Comparison of ENCODE assay signal across 20 mouse cellular contexts in the genomic region with DNA sequence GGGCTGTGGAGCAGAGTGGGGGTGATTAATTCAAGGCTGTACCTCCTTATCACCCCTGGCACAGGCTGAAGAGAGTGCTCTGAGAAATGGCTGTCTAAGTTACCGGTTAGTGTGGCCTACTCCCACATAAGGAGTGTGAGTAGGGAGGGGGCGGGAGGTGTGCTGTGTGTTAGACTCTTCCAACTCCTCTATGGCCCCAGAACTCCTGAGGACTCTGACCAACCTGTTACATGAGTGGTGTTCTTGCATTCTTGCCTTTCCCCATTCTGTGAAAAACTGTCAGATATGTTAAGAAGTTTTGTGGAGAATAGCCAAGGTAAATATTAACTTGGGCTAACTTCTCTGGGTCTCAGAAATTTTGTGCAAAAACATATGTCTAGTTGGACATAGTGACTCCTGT.
DNase-seq lines count a peak whose midpoint lies in the region; ATAC-seq lines count a peak whose summit lies in the region.
"Had no signal": no experiment of that assay in that cellular context is flagged by ENCODE, and none has a peak within 500 bp of the region (broad histone marks: within the 10 kb centered on the region; RNA-seq: fewer than 3 reads in every experiment).

No protein-coding gene starts in this region.

- 0 out of 2 replicates have a peak, but pooled peaks have one; percentile 49 for ATAC-seq in kidney, embryonic 16.5 days (ENCODE audit: low FRiP score, low TSS enrichment)
- peak; percentile 91 for ATAC-seq in lung, embryonic 16.5 days (ENCODE audit: low read depth)
- ATAC-seq in hindbrain, embryonic 14.5 days (ENCODE audit: low FRiP score): no peak
- ATAC-seq: activated CD4-positive, CD25-positive, alpha-beta regulatory T cell, adult 4 months; forebrain, embryonic 13.5 days; Patski had no signal

- no peaks in the 10 kb centered on the region for H3K36me3 ChIP-seq in kidney, embryonic 16.5 days (ENCODE audit: insufficient read depth, low read length)
- H3K36me3 ChIP-seq in lung, embryonic 16.5 days (ENCODE audit: control insufficient read depth, insufficient read depth, low read length): no peaks in the 10 kb centered on the region
- H3K36me3 ChIP-seq in hindbrain, embryonic 14.5 days (replicated peaks; ENCODE audit: control insufficient read depth, insufficient read depth): no peaks in the 10 kb centered on the region
- H3K36me3 ChIP-seq: embryonic facial prominence, embryonic 10.5 days; heart, embryonic 13.5 days; hindbrain, embryonic 12.5 days had no signal

- H3K27me3 ChIP-seq in kidney, embryonic 16.5 days (ENCODE audit: insufficient read depth, low read length): no peaks in the 10 kb centered on the region
- H3K27me3 ChIP-seq in lung, embryonic 16.5 days (ENCODE audit: control insufficient read depth, insufficient read depth, low read depth, low read length): no peaks in the 10 kb centered on the region
- H3K27me3 ChIP-seq in hindbrain, embryonic 14.5 days (ENCODE audit: control insufficient read depth, insufficient read depth, low read length): no peaks in the 10 kb centered on the region
- H3K27me3 ChIP-seq: forebrain, embryonic 13.5 days; heart, embryonic 13.5 days; hindbrain, embryonic 12.5 days; Patski had no signal

- no peaks in the 10 kb centered on the region for H3K9me3 ChIP-seq in kidney, embryonic 16.5 days (ENCODE audit: low read length)
- H3K9me3 ChIP-seq in lung, embryonic 16.5 days (ENCODE audit: control insufficient read depth, low read length): no peaks in the 10 kb centered on the region
- H3K9me3 ChIP-seq in hindbrain, embryonic 14.5 days (ENCODE audit: control insufficient read depth, low read length): no peaks in the 10 kb centered on the region
- H3K9me3 ChIP-seq: embryonic facial prominence, embryonic 10.5 days; forebrain, embryonic 13.5 days; heart, embryonic 13.5 days; hindbrain, embryonic 12.5 days had no signal

- 41% methylated on average over 2 of the region's 2 CpGs for WGBS in kidney, embryonic 16.5 days
- 45% methylated on average over 2 of the region's 2 CpGs for WGBS in lung, embryonic 16.5 days
- 88% methylated on average over 2 of the region's 2 CpGs for WGBS in hindbrain, embryonic 14.5 days

- H3K4me3 ChIP-seq in kidney, embryonic 16.5 days (ENCODE audit: low read length): no peak overlapping the region
- H3K4me3 ChIP-seq in lung, embryonic 16.5 days (ENCODE audit: low read length): no peak overlapping the region
- H3K4me3 ChIP-seq in hindbrain, embryonic 14.5 days (replicated peaks; ENCODE audit: low read length): no peak overlapping the region
- H3K4me3 ChIP-seq: embryonic facial prominence, embryonic 10.5 days; forebrain, embryonic 13.5 days; gastrocnemius, adult 2 months; heart, embryonic 13.5 days; hindbrain, embryonic 12.5 days had no signal

- DNase-seq in kidney, adult 11 months: no peak
- DNase-seq in lung, postnatal 14 days: no peak
- DNase-seq in adipocyte (ENCODE audit: low spot score): peak; percentile 26
- DNase-seq in adrenal gland, postnatal 10 days: no peak
- no peak for DNase-seq in hindbrain, embryonic 14.5 days (ENCODE audit: low spot score)
- DNase-seq: adrenal gland, adult 2 months; adrenal gland, postnatal 36 days; cerebellum, adult 2 months; cerebellum, postnatal 10 days; gastrocnemius, adult 2 months; gastrocnemius, postnatal 25 days; heart, postnatal 4 days had no signal

- H3K4me1 ChIP-seq in kidney, embryonic 16.5 days (ENCODE audit: insufficient read depth, low read length): 0 out of 2 replicates have a peak, but pooled peaks cover 4% of the 10 kb centered on the region
- H3K4me1 ChIP-seq in lung, embryonic 16.5 days (replicated peaks; ENCODE audit: control insufficient read depth, insufficient read depth, low read length): peaks cover 12% of the 10 kb centered on the region; the same call in 1 of the 2 replicates
- H3K4me1 ChIP-seq in hindbrain, embryonic 14.5 days (replicated peaks; ENCODE audit: control insufficient read depth, insufficient read depth, low read length): peaks cover 18% of the 10 kb centered on the region

- no peak overlapping the region for H3K27ac ChIP-seq in kidney, embryonic 16.5 days (ENCODE audit: low read length)
- H3K27ac ChIP-seq in lung, embryonic 16.5 days (ENCODE audit: low read length): peak overlapping the region; percentile 33
- no peak overlapping the region for H3K27ac ChIP-seq in hindbrain, embryonic 14.5 days
- H3K27ac ChIP-seq: embryonic facial prominence, embryonic 10.5 days; forebrain, embryonic 13.5 days; gastrocnemius, adult 2 months; hindbrain, embryonic 12.5 days had no signal

- no peak overlapping the region for H3K9ac ChIP-seq in kidney, embryonic 16.5 days (replicated peaks; ENCODE audit: low read length)
- H3K9ac ChIP-seq in lung, embryonic 16.5 days (ENCODE audit: low read length): no peak overlapping the region
- H3K9ac ChIP-seq in hindbrain, embryonic 14.5 days: no peak overlapping the region
- H3K9ac ChIP-seq: forebrain, embryonic 13.5 days; heart, embryonic 13.5 days; hindbrain, embryonic 12.5 days had no signal

- no peak overlapping the region for H3K4me2 ChIP-seq in kidney, embryonic 16.5 days (replicated peaks; ENCODE audit: low read depth, low read length)
- no peak overlapping the region for H3K4me2 ChIP-seq in lung, embryonic 16.5 days (ENCODE audit: low read depth, low read length)
- no peak overlapping the region for H3K4me2 ChIP-seq in hindbrain, embryonic 14.5 days (replicated peaks)
- H3K4me2 ChIP-seq: forebrain, embryonic 13.5 days; heart, embryonic 13.5 days; hindbrain, embryonic 12.5 days had no signal
